Mouse (Mus musculus) thymus, postnatal 36 days (tissue): ENCODE results near the gene Hnrnpa1.
A peak's percentile ranks its signal among the peaks of the same experiment; 100 is the strongest.

Experiments
- DNase-seq, 2 experiments: peaks; one replicate each; pipeline ENCODE4 v3.0.0; 2022; ENCODE audit warnings: mixed read lengths in 2 of 2

Hnrnpa1 gene

GRCm38 (mm10) chr15:103240160-103241028 lies at the start of gene Hnrnpa1:
Gene Hnrnpa1, plus strand, starts transcription at chr15:103240432.
- peak; percentile 87 to 93 for DNase-seq

GRCm38 (mm10) chr15:103190531-103191462 lies 49.4 kb upstream of the Hnrnpa1 start:
- DNase-seq: peak in 1 of 2 experiments; percentile 26

- DNase-seq: no peak
These were observed 46.6 kb upstream of the Hnrnpa1 start for GRCm38 (mm10) chr15:103193606-103194005.

- DNase-seq: no peak
These were observed 43.4 kb upstream of the Hnrnpa1 start for GRCm38 (mm10) chr15:103196835-103197234.

- DNase-seq: no peak
These were observed 42.4 kb upstream of the Hnrnpa1 start for GRCm38 (mm10) chr15:103197785-103198184.

- no peak for DNase-seq
These were observed 38.0 kb upstream of the Hnrnpa1 start for GRCm38 (mm10) chr15:103202088-103202793.

- DNase-seq: no peak
These were observed 35.1 kb upstream of the Hnrnpa1 start for GRCm38 (mm10) chr15:103205156-103205555.

GRCm38 (mm10) chr15:103214149-103214548 lies 26.1 kb upstream of the Hnrnpa1 start:
- DNase-seq: no peak

GRCm38 (mm10) chr15:103214971-103215907 lies 25.0 kb upstream of the Hnrnpa1 start:
- DNase-seq: peak; percentile 88 to 95

- no peak for DNase-seq
These were observed 24.2 kb upstream of the Hnrnpa1 start for GRCm38 (mm10) chr15:103216052-103216451.

GRCm38 (mm10) chr15:103220785-103221184 lies 19.4 kb upstream of the Hnrnpa1 start:
- no peak for DNase-seq

- no peak for DNase-seq
These were observed 18.8 kb upstream of the Hnrnpa1 start for GRCm38 (mm10) chr15:103221386-103221785.

GRCm38 (mm10) chr15:103224161-103224560 lies 16.1 kb upstream of the Hnrnpa1 start:
- DNase-seq: no peak

GRCm38 (mm10) chr15:103227022-103227421 lies 13.2 kb upstream of the Hnrnpa1 start:
- no peak for DNase-seq

GRCm38 (mm10) chr15:103227572-103227971 lies 12.7 kb upstream of the Hnrnpa1 start:
- DNase-seq: no peak

- no peak for DNase-seq
These were observed 11.3 kb upstream of the Hnrnpa1 start for GRCm38 (mm10) chr15:103228904-103229303.

GRCm38 (mm10) chr15:103233119-103233518 lies 7.1 kb upstream of the Hnrnpa1 start:
- DNase-seq: no peak

GRCm38 (mm10) chr15:103237295-103237694 lies 2.9 kb upstream of the Hnrnpa1 start:
- no peak for DNase-seq

GRCm38 (mm10) chr15:103239130-103239684 lies 1.0 kb upstream of the Hnrnpa1 start:
- peak; percentile 85 to 93 for DNase-seq

GRCm38 (mm10) chr15:103239685-103240159 lies 510 bp upstream of the Hnrnpa1 start, which contains the start of gene Cbx5:
Gene Cbx5, minus strand, starts transcription at chr15:103239816.
- DNase-seq: peak; percentile 93 to 97
